Mouse (Mus musculus) heart, postnatal 0 days (tissue): ENCODE measurements around the gene Tmem132c. TPM values are rescaled to one million over a fixed set of nuclear protein-coding genes. Genes with fewer than 3 reads are reported as not detected.

ENCODE experiments used
- ATAC-seq: fragments of 200-750 bp; cut with Nextera tagmentation; 2 replicates; pipeline ENCODE4 v1.8.0; 2017; ENCODE audit warnings: low read depth, moderate number of reproducible peaks, moderate library complexity; ENCODE audit not compliant: insufficient read depth
- DNase-seq: peaks from one replicate; pipeline ENCODE4 v3.0.0-alpha.2; 2016; ENCODE audit warnings: low spot score
- H3K27ac ChIP-seq: fragments of 300-500 bp; sonication (generic); 2 replicates; pipeline ENCODE4 v1.5.1; 2014; ENCODE audit warnings: low read depth, mild to moderate bottlenecking
- H3K27me3 ChIP-seq: fragments of 300-500 bp; sonication (generic); 2 replicates; pipeline ENCODE4 v1.6.1; 2014; ENCODE audit warnings: low read length, mixed read lengths; ENCODE audit not compliant: control insufficient read depth, insufficient read depth
- H3K36me3 ChIP-seq: fragments of 300-500 bp; sonication (generic); replicated peaks from 2 replicates; pipeline ENCODE4 v1.6.1; 2014; ENCODE audit warnings: low read length, mixed read lengths; ENCODE audit not compliant: control insufficient read depth, insufficient read depth
- H3K4me1 ChIP-seq: fragments of 300-500 bp; sonication (generic); 2 replicates; pipeline ENCODE4 v1.6.1; 2014; ENCODE audit warnings: antibody characterized with exemption; ENCODE audit not compliant: control insufficient read depth, insufficient read depth
- H3K4me2 ChIP-seq: fragments of 300-500 bp; sonication (generic); 2 replicates; pipeline ENCODE4 v1.6.1; 2014; ENCODE audit warnings: low read depth, mild to moderate bottlenecking, low read length, moderate library complexity
- H3K4me3 ChIP-seq: fragments of 300-500 bp; sonication (generic); 2 replicates; pipeline ENCODE4 v1.5.1; 2014; ENCODE audit warnings: low read depth, low read length
- H3K9ac ChIP-seq: fragments of 300-500 bp; sonication (generic); replicated peaks from 2 replicates; pipeline ENCODE4 v1.6.1; 2014; ENCODE audit warnings: low read depth, low read length, mixed read lengths
- H3K9me3 ChIP-seq: fragments of 300-500 bp; sonication (generic); replicated peaks from 2 replicates; pipeline ENCODE4 v1.6.1; 2016; ENCODE audit warnings: low read length; ENCODE audit not compliant: control insufficient read depth
- CTCF ChIP-seq: IDR thresholded peaks from 2 replicates; pipeline ENCODE4 v1.5.1; 2016; ENCODE audit warnings: antibody characterized with exemption, control low read depth, low read depth
- EP300 ChIP-seq: IDR thresholded peaks from 2 replicates; pipeline ENCODE4 v1.6.1; 2016; ENCODE audit warnings: antibody characterized with exemption, low read depth
- WGBS: fragments of 180-500 bp; shearing (Covaris S2); extraction: QIAGEN DNeasy Blood & Tissue Kit; methylation state at CpG from one replicate; pipeline ENCODE4 v1.1.7; 2014; 5-methylcytosine and 5-hydroxymethylcytosine counted together
- polyA plus RNA-seq: library from polyadenylated mRNA; unstranded; fragments of >200 nt; fragmentation: Nextera tagmentation; extraction: Ambion mirVana; gene quantifications from 2 replicates; pipeline ENCODE4 v1.2.1, GENCODE M21; 2015
- total RNA-seq: library from RNA; depleted of rRNA; stranded (reverse); fragments of >200 nt; gene quantifications from 2 replicates; pipeline ENCODE4 v1.2.3, GENCODE M21; 2014; ENCODE audit warnings: low replicate concordance

Gene Tmem132c
- total and polyA plus RNA-seq, 2 experiments from 2014 or later = 0.16 to 1.0 TPM

- H3K4me1 ChIP-seq = no peaks in the 10 kb centered on the region
- H3K36me3 ChIP-seq = no peaks in the 10 kb centered on the region
- no peaks in the 10 kb centered on the region for H3K9me3 ChIP-seq
- no peak overlapping the region for H3K4me2 ChIP-seq
- ATAC-seq (no peak), DNase-seq (no peak)
- WGBS = 58% methylated on average over 8 of the region's 8 CpGs
- TF ChIP-seq EP300 (no peak), CTCF (no peak)
- H3K4me3 ChIP-seq = no peak overlapping the region
- no peaks in the 10 kb centered on the region for H3K27me3 ChIP-seq
- no peak overlapping the region for H3K9ac ChIP-seq
- H3K27ac ChIP-seq = no peak overlapping the region
These were observed 119.5 kb downstream of the Tmem132c start for GRCm38 (mm10) chr5:127361145-127361544.

- H3K4me3 ChIP-seq = no peak overlapping the region
- no peaks in the 10 kb centered on the region for H3K4me1 ChIP-seq
- no peaks in the 10 kb centered on the region for H3K36me3 ChIP-seq
- no peak overlapping the region for H3K9ac ChIP-seq
- DNase-seq = no peak
- H3K27ac ChIP-seq = no peak overlapping the region
- no peak for ATAC-seq
- H3K27me3 ChIP-seq = no peaks in the 10 kb centered on the region
- 24% methylated on average over 1 of the region's 1 CpGs for WGBS
- TF ChIP-seq CTCF (no peak), EP300 (no peak)
- H3K9me3 ChIP-seq = no peaks in the 10 kb centered on the region
- no peak overlapping the region for H3K4me2 ChIP-seq
These were observed 123.5 kb downstream of the Tmem132c start for GRCm38 (mm10) chr5:127365061-127365460.

GRCm38 (mm10) chr5:127368191-127368590, 126.6 kb downstream of the Tmem132c start:
- no peaks in the 10 kb centered on the region for H3K9me3 ChIP-seq
- no peak overlapping the region for H3K9ac ChIP-seq
- no peaks in the 10 kb centered on the region for H3K27me3 ChIP-seq
- no peaks in the 10 kb centered on the region for H3K36me3 ChIP-seq
- no peak for ATAC-seq
- no peak overlapping the region for H3K4me3 ChIP-seq
- no peak overlapping the region for H3K4me2 ChIP-seq
- no peak overlapping the region for H3K27ac ChIP-seq
- H3K4me1 ChIP-seq = no peaks in the 10 kb centered on the region
- no peak for TF ChIP-seq CTCF
- DNase-seq = no peak
- 72% methylated on average over 3 of the region's 3 CpGs for WGBS

- ATAC-seq (no peak), DNase-seq (no peak)
- Histone ChIP-seq H3K4me2 (no peak overlapping the region), H3K36me3 (no peaks in the 10 kb centered on the region), H3K27ac (no peak overlapping the region), H3K9me3 (no peaks in the 10 kb centered on the region; the same call in 1 of the 2 replicates), H3K4me3 (no peak overlapping the region), H3K9ac (no peak overlapping the region), H3K4me1 (no peaks in the 10 kb centered on the region), H3K27me3 (no peaks in the 10 kb centered on the region)
- TF ChIP-seq EP300 (no peak), CTCF (no peak)
- 81% methylated on average over 7 of the region's 7 CpGs for WGBS
These were observed 128.2 kb downstream of the Tmem132c start for GRCm38 (mm10) chr5:127369812-127370211.

- 31% methylated on average over 3 of the region's 3 CpGs for WGBS
- H3K4me3 ChIP-seq = no peak overlapping the region
- H3K4me1 ChIP-seq = no peaks in the 10 kb centered on the region
- H3K4me2 ChIP-seq = no peak overlapping the region
- ATAC-seq = no peak
- no peaks in the 10 kb centered on the region for H3K27me3 ChIP-seq
- no peak for DNase-seq
- TF ChIP-seq EP300 (no peak), CTCF (no peak)
- no peak overlapping the region for H3K27ac ChIP-seq
- no peaks in the 10 kb centered on the region for H3K36me3 ChIP-seq
- H3K9me3 ChIP-seq = no peaks in the 10 kb centered on the region; the same call in 1 of the 2 replicates
- H3K9ac ChIP-seq = no peak overlapping the region
These were observed 128.9 kb downstream of the Tmem132c start for GRCm38 (mm10) chr5:127370503-127370902.

GRCm38 (mm10) chr5:127374251-127374650, 132.6 kb downstream of the Tmem132c start:
- WGBS = 54% methylated on average over 9 of the region's 9 CpGs
- H3K9me3 ChIP-seq = no peaks in the 10 kb centered on the region; the same call in 1 of the 2 replicates
- H3K27me3 ChIP-seq = no peaks in the 10 kb centered on the region
- no peak for ATAC-seq
- no peaks in the 10 kb centered on the region for H3K36me3 ChIP-seq
- no peak overlapping the region for H3K9ac ChIP-seq
- H3K27ac ChIP-seq = no peak overlapping the region
- TF ChIP-seq CTCF = no peak
- H3K4me1 ChIP-seq = no peaks in the 10 kb centered on the region
- peak; percentile 9 for DNase-seq
- H3K4me2 ChIP-seq = no peak overlapping the region
- H3K4me3 ChIP-seq = no peak overlapping the region
